Mouse (Mus musculus) neural tube, embryonic 13.5 days (tissue): ENCODE data around the gene Capn5. TPM values are rescaled to one million over a fixed set of nuclear protein-coding genes. Genes with fewer than 3 reads are reported as not detected.
A peak's percentile ranks its signal among the peaks of the same experiment; 100 is the strongest.

Experiments used
- ATAC-seq: fragments of 200-750 bp; cut with Nextera tagmentation; 2 replicates; pipeline ENCODE4 v1.8.0; 2017; ENCODE audit warnings: low read depth, mild to moderate bottlenecking, moderate TSS enrichment, moderate library complexity
- H3K27ac ChIP-seq: fragments of 300-500 bp; sonication (generic); replicated peaks from 2 replicates; pipeline ENCODE4 v1.5.1; 2015; ENCODE audit warnings: moderate library complexity, mild to moderate bottlenecking, inconsistent platforms
- H3K27me3 ChIP-seq: fragments of 300-500 bp; sonication (generic); 2 replicates; pipeline ENCODE4 v1.6.1; 2015; ENCODE audit warnings: mild to moderate bottlenecking, inconsistent platforms
- H3K36me3 ChIP-seq: fragments of 300-500 bp; sonication (generic); 2 replicates; pipeline ENCODE4 v1.6.1; 2015; ENCODE audit warnings: mild to moderate bottlenecking, inconsistent platforms
- H3K4me1 ChIP-seq: fragments of 300-500 bp; sonication (generic); replicated peaks from 2 replicates; pipeline ENCODE4 v1.6.1; 2015; ENCODE audit warnings: inconsistent platforms
- H3K4me2 ChIP-seq: fragments of 300-500 bp; sonication (generic); 2 replicates; pipeline ENCODE4 v1.6.1; 2015; ENCODE audit warnings: inconsistent platforms, mild to moderate bottlenecking, moderate library complexity
- H3K4me3 ChIP-seq: fragments of 300-500 bp; sonication (generic); 2 replicates; pipeline ENCODE4 v1.5.1; 2015; ENCODE audit warnings: mild to moderate bottlenecking, inconsistent platforms
- H3K9ac ChIP-seq: fragments of 300-500 bp; sonication (generic); 2 replicates; pipeline ENCODE4 v1.6.1; 2015; ENCODE audit warnings: moderate library complexity, mild to moderate bottlenecking, inconsistent platforms
- H3K9me3 ChIP-seq: fragments of 300-500 bp; sonication (generic); 2 replicates; pipeline ENCODE4 v1.6.1; 2016; ENCODE audit warnings: inconsistent platforms
- WGBS: fragments of 180-500 bp; shearing (Covaris S2); methylation state at CpG from one replicate; pipeline ENCODE4 v1.1.7; 2015; 5-methylcytosine and 5-hydroxymethylcytosine counted together
- polyA plus RNA-seq: library from polyadenylated mRNA; unstranded; fragments of >200 nt; fragmentation: Nextera tagmentation; extraction: Ambion mirVana; gene quantifications from 2 replicates; pipeline ENCODE4 v1.2.1, GENCODE M21; 2015

Capn5 gene
- polyA plus RNA-seq = 18.4 and 20.8 TPM in 2 replicates

GRCm38 (mm10) chr7:98177929-98178559 is at the start of gene Capn5:
Gene Capn5, minus strand, starts transcription at chr7:98178274.
- Histone ChIP-seq H3K4me3 (peak within 1 kb of the TSS; percentile 84), H3K4me1 (peaks cover 45% of the 10 kb centered on the region), H3K9ac (peak within 1 kb of the TSS; percentile 83), H3K27me3 (no peaks in the 10 kb centered on the region), H3K4me2 (peak within 1 kb of the TSS; percentile 67), H3K9me3 (no peaks in the 10 kb centered on the region), H3K27ac (peak within 1 kb of the TSS; percentile 33), H3K36me3 (no peaks in the 10 kb centered on the region)
- ATAC-seq = peak; percentile 88
- under 1% methylated on average over 38 of the region's 44 CpGs for WGBS

DNA sequence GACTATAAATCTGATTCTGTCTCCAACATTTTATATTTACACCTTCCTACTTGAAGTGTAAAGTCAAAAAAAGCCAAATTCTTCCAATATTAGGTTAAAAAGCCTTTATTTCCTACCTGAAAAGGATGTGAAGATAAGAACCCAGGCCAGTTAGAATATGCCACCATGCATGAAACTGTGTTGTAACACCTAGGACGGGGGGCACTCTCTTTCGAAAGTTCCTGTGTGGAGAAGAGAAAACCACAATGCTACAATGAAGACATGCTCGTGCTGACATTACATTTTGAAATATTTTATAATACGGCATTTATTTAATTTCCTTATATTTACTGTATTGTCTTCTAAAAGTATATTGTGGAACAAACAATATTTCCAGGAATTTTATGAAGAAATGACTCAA is 45.7 kb upstream of the Capn5 start:
- ATAC-seq = no peak
- Histone ChIP-seq H3K4me2 (no peak overlapping the region), H3K27ac (no peak overlapping the region), H3K9ac (no peak overlapping the region), H3K36me3 (peaks cover 7% of the 10 kb centered on the region; the same call in 1 of the 2 replicates), H3K27me3 (no peaks in the 10 kb centered on the region), H3K9me3 (no peaks in the 10 kb centered on the region), H3K4me1 (no peaks in the 10 kb centered on the region), H3K4me3 (no peak overlapping the region)
- 94% methylated on average over 4 of the region's 4 CpGs for WGBS

GRCm38 (mm10) chr7:98216713-98217112 is 38.6 kb upstream of the Capn5 start:
- H3K4me2 ChIP-seq = no peak overlapping the region
- H3K4me1 ChIP-seq = 0 out of 2 replicates have a peak, but pooled peaks cover 6% of the 10 kb centered on the region
- H3K27ac ChIP-seq = no peak overlapping the region
- no peak for ATAC-seq
- no peaks in the 10 kb centered on the region for H3K27me3 ChIP-seq
- H3K36me3 ChIP-seq = peaks cover 3% of the 10 kb centered on the region; the same call in 1 of the 2 replicates
- no peaks in the 10 kb centered on the region for H3K9me3 ChIP-seq
- H3K9ac ChIP-seq = no peak overlapping the region
- no peak overlapping the region for H3K4me3 ChIP-seq

DNA sequence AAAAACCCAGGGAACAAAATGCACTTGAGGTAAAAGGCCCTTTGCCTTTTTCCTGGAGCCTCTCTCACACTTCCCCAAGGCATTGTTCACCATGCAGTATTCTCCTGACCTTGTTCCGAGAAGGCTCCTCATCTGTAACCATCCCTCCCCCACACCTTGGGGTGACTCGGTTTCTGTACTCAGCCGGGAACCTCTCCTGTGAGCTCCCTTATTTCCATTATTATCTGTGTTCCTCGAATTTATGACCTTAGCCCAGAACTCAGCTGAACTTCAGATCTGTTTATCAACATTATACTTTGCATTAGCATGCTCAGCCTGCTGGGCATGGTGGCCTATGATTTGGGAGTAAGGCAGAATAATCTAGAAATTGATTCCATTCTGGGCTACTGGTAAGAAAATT is 24.9 kb upstream of the Capn5 start:
- Histone ChIP-seq H3K4me3 (no peak overlapping the region), H3K9me3 (no peaks in the 10 kb centered on the region), H3K27me3 (no peaks in the 10 kb centered on the region), H3K9ac (no peak overlapping the region), H3K4me1 (no peaks in the 10 kb centered on the region), H3K4me2 (no peak overlapping the region), H3K36me3 (no peaks in the 10 kb centered on the region), H3K27ac (no peak overlapping the region)
- ATAC-seq = no peak
- 78% methylated on average over 4 of the region's 4 CpGs for WGBS

GRCm38 (mm10) chr7:98201493-98202028 is 23.5 kb upstream of the Capn5 start:
- no peak overlapping the region for H3K9ac ChIP-seq
- no peak overlapping the region for H3K27ac ChIP-seq
- no peak overlapping the region for H3K4me2 ChIP-seq
- H3K27me3 ChIP-seq = peaks cover 6% of the 10 kb centered on the region
- WGBS = 78% methylated on average over 5 of the region's 5 CpGs
- no peak for ATAC-seq
- no peaks in the 10 kb centered on the region for H3K36me3 ChIP-seq
- no peak overlapping the region for H3K4me3 ChIP-seq
- no peaks in the 10 kb centered on the region for H3K9me3 ChIP-seq
- no peaks in the 10 kb centered on the region for H3K4me1 ChIP-seq

- peaks cover 17% of the 10 kb centered on the region for H3K27me3 ChIP-seq
- ATAC-seq = no peak
- no peaks in the 10 kb centered on the region for H3K4me1 ChIP-seq
- H3K4me2 ChIP-seq = no peak overlapping the region
- WGBS = 92% methylated on average over 3 of the region's 3 CpGs
- H3K9me3 ChIP-seq = no peaks in the 10 kb centered on the region
- H3K27ac ChIP-seq = no peak overlapping the region
- H3K4me3 ChIP-seq = no peak overlapping the region
- no peak overlapping the region for H3K9ac ChIP-seq
- H3K36me3 ChIP-seq = no peaks in the 10 kb centered on the region
Observed at GRCm38 (mm10) chr7:98200396-98200795, 22.3 kb upstream of the Capn5 start.

DNA sequence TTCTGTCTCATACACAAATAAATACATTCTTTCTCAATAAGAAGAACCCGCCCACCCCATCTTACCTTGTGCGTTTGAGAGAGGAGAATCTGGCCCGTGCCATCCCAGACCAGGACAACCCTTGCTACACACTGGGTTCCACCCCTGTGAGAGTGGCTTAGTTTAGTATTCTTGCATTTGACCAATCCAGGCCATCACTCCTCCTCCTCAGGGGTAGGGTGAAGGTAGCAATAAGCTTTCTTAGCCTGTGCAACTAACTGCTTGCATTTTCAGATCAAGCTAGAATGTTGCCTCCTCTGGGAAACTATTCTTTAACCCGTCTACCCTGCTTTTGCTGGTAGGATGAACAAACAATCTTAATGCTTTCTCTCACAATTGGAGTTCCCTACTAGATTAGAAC is 21.3 kb upstream of the Capn5 start, which contains the start of gene B3gnt6:
TSS of gene B3gnt6 (minus strand) at position 101 of the 400 bp plus-strand sequence.
- Histone ChIP-seq H3K9me3 (no peaks in the 10 kb centered on the region), H3K27ac (no peak within 1 kb of the TSS), H3K4me2 (no peak within 1 kb of the TSS), H3K4me3 (no peak within 1 kb of the TSS), H3K9ac (no peak within 1 kb of the TSS), H3K27me3 (peaks cover 28% of the 10 kb centered on the region), H3K36me3 (no peaks in the 10 kb centered on the region), H3K4me1 (peaks cover 2% of the 10 kb centered on the region)
- no peak for ATAC-seq
- 90% methylated on average over 4 of the region's 4 CpGs for WGBS

GRCm38 (mm10) chr7:98195151-98195801 is 17.2 kb upstream of the Capn5 start:
- Histone ChIP-seq H3K4me1 (peaks cover 15% of the 10 kb centered on the region), H3K27me3 (peaks cover 61% of the 10 kb centered on the region), H3K4me2 (no peak overlapping the region), H3K4me3 (no peak overlapping the region), H3K36me3 (no peaks in the 10 kb centered on the region), H3K9me3 (no peaks in the 10 kb centered on the region), H3K9ac (no peak overlapping the region), H3K27ac (no peak overlapping the region)
- 54% methylated on average over 10 of the region's 10 CpGs for WGBS
- no peak for ATAC-seq

GRCm38 (mm10) chr7:98194026-98194792 is 16.1 kb upstream of the Capn5 start:
- ATAC-seq = peak; percentile 69
- H3K9me3 ChIP-seq = no peaks in the 10 kb centered on the region
- peak overlapping the region; percentile 52 for H3K9ac ChIP-seq
- no peaks in the 10 kb centered on the region for H3K36me3 ChIP-seq
- H3K4me3 ChIP-seq = peak overlapping the region; percentile 39
- H3K27me3 ChIP-seq = peaks cover 61% of the 10 kb centered on the region
- no peak overlapping the region for H3K27ac ChIP-seq
- peak overlapping the region; percentile 71 for H3K4me2 ChIP-seq
- WGBS = 2% methylated on average over 61 of the region's 61 CpGs
- H3K4me1 ChIP-seq = peaks cover 24% of the 10 kb centered on the region

DNA sequence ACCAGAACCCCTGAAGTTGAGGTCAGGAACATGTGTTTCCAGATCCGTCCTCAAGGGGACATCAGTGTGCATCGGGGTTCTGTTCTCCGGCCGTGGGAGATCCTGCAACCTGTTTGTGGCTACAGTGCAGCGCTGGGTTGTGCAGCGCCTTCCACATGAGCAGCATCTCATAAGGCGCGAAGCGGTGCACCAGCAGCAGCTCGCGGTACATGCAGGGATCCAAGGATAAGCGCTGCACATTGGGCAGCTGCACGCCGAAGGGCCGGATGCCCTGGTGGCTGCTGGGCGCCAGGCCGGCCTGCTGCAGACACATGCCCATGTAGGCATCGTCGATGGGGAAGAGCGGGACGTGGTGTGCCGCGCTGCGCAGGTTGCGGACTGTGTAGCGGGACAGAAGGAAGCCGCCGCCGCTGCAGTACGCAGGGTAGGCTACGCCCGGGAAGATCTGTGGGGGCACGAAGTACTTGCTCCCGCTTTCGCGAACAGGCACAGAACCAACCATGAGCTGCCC is 15.5 kb upstream of the Capn5 start:
- WGBS = 3% methylated on average over 36 of the region's 36 CpGs
- Histone ChIP-seq H3K4me1 (peaks cover 24% of the 10 kb centered on the region), H3K9ac (peak overlapping the region; percentile 52), H3K4me3 (peak overlapping the region; percentile 39), H3K9me3 (no peaks in the 10 kb centered on the region), H3K27me3 (peaks cover 61% of the 10 kb centered on the region), H3K27ac (no peak overlapping the region), H3K36me3 (no peaks in the 10 kb centered on the region), H3K4me2 (peak overlapping the region; percentile 71)
- peak; percentile 79 for ATAC-seq

DNA sequence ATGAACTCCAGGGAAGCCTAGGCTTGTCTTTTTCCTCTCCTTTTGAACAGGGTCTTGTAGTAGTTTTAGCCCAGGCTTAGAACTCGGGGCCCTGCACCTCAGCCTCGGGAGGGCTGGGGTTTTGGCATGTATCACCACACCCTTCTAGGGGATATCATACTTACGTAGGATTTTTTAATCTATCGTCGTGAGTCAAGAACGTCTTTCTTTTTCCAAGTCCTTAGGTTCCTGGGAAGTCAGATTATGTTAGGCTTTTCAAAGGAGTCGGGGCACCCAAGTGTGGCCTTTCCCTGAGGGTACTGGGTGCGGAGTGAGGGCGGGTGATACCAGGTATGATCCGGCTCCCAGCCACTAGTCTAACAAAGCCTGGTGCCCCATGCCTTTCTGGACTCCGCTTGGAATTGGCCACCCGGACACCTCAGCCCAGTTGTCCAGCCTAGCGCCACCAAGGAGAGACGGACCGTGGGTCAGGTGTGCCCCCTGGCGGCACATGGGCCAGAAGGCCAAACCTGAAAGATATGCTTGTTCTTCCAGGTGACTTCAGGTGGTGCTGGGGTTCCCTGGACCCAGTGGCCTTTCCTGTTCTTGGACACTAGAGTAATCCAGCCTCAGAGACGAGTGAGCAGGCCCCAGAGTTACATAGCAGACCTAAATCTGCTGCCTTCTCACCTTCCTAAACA is 13.6 kb upstream of the Capn5 start:
- peaks cover 28% of the 10 kb centered on the region for H3K4me1 ChIP-seq
- H3K27me3 ChIP-seq = peaks cover 57% of the 10 kb centered on the region
- H3K4me3 ChIP-seq = no peak overlapping the region
- 67% methylated on average over 17 of the region's 17 CpGs for WGBS
- no peak overlapping the region for H3K9ac ChIP-seq
- no peaks in the 10 kb centered on the region for H3K9me3 ChIP-seq
- H3K36me3 ChIP-seq = no peaks in the 10 kb centered on the region
- no peak overlapping the region for H3K4me2 ChIP-seq
- ATAC-seq = no peak
- H3K27ac ChIP-seq = no peak overlapping the region
